Mouse (Mus musculus): Measurements from ENCODE around the gene Hs3st6.

Hs3st6 gene

GRCm38 (mm10) chr17:24729067-24729466 is 23.7 kb upstream of the Hs3st6 start:
- peak; percentile 62 for DNase-seq (ENCODE audit: low spot score)

GRCm38 (mm10) chr17:24730787-24731186 is 22.0 kb upstream of the Hs3st6 start:
- no peak for DNase-seq (ENCODE audit: low spot score)

- DNase-seq (ENCODE audit: low spot score), result no peak
Observed at GRCm38 (mm10) chr17:24732233-24732935, 20.4 kb upstream of the Hs3st6 start.

DNA sequence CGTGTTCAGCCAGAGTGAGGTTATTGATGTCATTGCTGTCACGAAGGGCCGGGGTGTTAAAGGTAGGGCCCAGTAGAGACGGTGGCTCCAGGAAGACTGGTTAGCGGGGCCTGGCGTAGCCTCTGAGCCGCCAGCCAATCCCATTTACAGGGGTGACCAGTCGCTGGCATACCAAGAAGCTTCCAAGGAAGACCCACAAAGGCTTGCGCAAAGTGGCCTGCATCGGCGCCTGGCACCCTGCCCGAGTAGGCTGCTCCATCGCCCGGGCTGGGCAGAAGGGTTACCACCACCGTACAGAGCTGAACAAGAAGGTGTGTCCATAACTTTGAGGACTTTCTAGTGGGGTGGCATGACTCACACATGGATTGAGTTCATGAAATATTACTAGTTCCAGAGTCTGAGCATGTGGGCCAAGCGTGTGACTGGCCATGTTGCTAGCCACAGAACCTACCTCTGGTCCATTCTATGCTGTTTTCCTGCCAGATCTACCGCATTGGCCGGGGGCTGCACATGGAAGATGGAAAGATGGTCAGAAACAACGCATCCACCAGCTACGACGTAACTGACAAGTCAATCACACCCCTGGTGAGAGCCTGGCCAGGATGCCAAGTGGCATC is 19.2 kb upstream of the Hs3st6 start:
- DNase-seq (ENCODE audit: low spot score), result no peak

DNA sequence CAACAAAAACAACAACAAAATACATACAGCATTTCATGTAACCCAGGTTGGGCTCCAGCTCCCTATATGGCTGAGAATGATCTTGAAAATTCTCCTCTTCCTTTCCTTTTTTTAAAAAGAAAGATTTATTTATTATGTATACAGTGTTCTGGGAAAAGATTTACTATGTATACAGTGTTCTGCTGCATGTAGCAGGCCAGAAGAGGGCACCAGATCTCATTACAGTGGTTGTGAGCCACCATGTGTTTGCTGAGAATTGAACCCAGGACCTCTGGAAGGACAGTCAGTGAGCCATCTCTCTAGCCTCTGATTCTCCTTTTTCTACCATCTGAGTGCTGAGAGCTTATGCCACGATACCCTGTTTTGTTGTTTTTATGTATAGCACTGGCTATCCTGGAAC is 18.3 kb upstream of the Hs3st6 start:
- DNase-seq (ENCODE audit: low spot score), result no peak

DNA sequence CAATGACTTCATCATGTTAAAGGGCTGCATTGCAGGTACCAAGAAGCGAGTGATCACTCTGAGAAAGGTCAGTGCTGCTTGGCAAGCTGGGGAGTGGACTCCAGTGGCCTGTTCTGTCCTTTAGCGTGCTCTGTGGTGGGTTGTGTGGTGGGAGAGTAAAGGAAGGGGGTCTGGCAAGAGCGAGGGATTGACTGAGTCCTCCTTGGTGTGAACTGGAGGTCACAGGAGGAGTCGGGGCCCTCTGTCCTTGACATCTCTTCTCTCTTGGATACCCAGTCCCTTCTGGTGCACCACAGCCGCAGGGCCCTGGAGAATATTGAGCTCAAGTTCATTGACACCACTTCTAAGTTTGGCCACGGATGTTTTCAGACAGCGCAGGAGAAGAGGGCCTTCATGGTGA is 17.3 kb upstream of the Hs3st6 start:
- no peak for DNase-seq (ENCODE audit: low spot score)

GRCm38 (mm10) chr17:24736330-24737051 is 16.3 kb upstream of the Hs3st6 start, which contains the start of gene Msrb1:
Gene Msrb1 (plus strand): TSS chr17:24736642.
- DNase-seq (ENCODE audit: low spot score), result peak; percentile 83

- DNase-seq (ENCODE audit: low spot score), result no peak
Observed at GRCm38 (mm10) chr17:24737135-24737810, 15.5 kb upstream of the Hs3st6 start.

- no peak for DNase-seq (ENCODE audit: low spot score)
Observed at GRCm38 (mm10) chr17:24738238-24738637, 14.6 kb upstream of the Hs3st6 start.

GRCm38 (mm10) chr17:24739926-24740325 is 12.9 kb upstream of the Hs3st6 start:
- DNase-seq (ENCODE audit: low spot score), result no peak

- no peak for DNase-seq (ENCODE audit: low spot score)
Observed at GRCm38 (mm10) chr17:24742307-24742706, 10.5 kb upstream of the Hs3st6 start.

DNA sequence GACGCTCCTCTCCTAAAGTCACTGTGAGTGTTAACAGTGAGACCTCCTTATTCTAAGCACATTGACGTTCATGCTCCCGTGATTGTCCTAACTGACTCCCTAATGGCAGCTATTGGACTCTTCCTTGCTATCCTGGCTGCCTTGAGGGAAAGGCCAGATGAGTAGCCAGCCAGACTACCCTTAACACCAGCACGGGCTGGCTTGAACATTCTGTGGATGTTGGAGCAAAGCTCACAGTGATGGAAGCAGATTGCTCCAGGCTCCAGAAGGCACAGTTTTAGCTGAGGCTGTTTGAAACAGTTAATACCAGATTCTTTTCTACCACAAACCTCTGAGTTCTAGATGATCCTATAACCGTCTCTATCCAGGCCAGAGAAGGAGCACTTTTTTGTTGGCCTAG is 8.9 kb upstream of the Hs3st6 start:
- no peak for DNase-seq (ENCODE audit: low spot score)

- DNase-seq (ENCODE audit: low spot score), result no peak
Observed at GRCm38 (mm10) chr17:24744381-24744780, 8.4 kb upstream of the Hs3st6 start.

DNA sequence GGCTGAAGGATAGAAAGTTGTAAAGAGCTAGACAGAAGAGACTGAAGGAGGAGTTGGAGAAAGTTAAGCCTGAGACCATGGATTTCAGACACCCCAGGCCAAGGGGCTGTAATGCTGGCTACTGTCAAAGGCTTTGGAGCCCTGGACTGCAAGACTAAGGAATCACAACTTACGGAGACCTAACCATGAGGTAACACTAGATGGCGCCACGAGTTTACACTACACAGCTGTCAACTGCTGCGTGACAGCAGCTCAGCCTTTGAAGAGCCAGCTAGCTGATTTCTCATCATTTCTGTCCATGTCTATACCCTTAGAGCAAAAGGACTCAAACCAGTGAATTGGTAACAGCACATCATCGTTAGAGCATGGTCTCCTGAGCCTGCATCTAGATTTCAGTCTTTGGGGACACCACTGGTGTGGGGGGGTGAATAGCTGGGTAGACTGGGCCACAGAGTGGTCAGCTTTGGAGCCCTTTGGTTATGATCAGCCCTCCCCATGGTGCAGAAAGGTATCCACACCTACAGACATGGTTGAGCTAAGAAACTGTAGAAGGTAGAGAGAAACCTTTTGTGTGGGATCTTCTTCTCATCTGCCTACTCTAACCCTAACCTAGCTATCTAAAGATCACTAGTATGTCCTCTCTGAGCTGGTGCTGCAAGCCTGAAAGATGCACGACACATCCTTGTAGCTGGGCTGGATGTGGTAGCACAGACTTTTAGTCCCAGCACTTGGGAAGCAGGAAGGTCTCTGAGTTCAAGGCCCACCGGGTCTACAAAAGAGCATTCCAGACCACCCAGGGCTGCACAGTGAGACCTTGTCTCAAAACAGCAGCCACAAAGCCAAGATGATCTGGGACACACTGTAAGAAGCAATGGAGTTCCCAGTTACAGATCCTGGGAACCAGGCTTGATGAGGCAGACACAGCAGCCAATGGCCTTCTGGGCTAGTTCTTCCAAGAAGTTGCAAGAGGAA is 7.0 kb upstream of the Hs3st6 start:
- peak; percentile 94 for DNase-seq (ENCODE audit: low spot score)

- no peak for DNase-seq (ENCODE audit: low spot score)
Observed at GRCm38 (mm10) chr17:24746986-24747385, 5.8 kb upstream of the Hs3st6 start.

DNA sequence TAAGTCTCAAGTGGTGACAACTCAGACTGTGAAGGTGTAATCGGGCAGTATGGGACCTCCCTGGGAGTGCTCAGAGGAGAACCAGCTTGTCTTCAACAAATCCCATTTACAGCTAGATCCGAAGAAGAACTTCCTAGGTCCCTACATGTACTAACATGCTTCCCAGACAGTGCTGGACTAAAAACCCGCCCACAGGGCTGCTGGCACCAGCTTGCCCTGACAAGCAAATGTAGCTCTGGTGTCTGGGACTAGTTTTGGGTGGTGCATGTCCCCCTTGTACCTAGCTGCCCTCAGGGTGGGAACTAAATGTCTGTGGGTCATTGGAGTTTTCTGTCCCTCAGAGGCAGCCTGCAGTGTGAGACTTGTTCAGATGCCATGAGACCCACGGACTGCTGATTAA is 1.3 kb upstream of the Hs3st6 start:
- no peak for DNase-seq (ENCODE audit: low spot score)

- no peak for DNase-seq (ENCODE audit: low spot score)
Observed at GRCm38 (mm10) chr17:24757394-24757793, 4.6 kb downstream of the Hs3st6 start.

- peak; percentile 71 for DNase-seq (ENCODE audit: low spot score)
Observed at GRCm38 (mm10) chr17:24761121-24761520, 8.3 kb downstream of the Hs3st6 start.

- DNase-seq (ENCODE audit: low spot score), result peak; percentile 74
Observed at GRCm38 (mm10) chr17:24765016-24765905, 12.5 kb downstream of the Hs3st6 start.

- no peak for DNase-seq (ENCODE audit: low spot score)
Observed at GRCm38 (mm10) chr17:24766266-24766875, 13.6 kb downstream of the Hs3st6 start.

All from MN1 (cell line).